Mouse (Mus musculus) lung, adult 2 months (tissue): ENCODE data around the gene Zmiz2.

Experiments used
- CTCF ChIP-seq: fragments of 200-500 bp; IDR thresholded peaks from 2 replicates; pipeline ENCODE4 v1.5.1; 2011; ENCODE audit warnings: mild to moderate bottlenecking, low read length, control low read depth; ENCODE audit not compliant: insufficient read depth
- POLR2A ChIP-seq: fragments of 200-500 bp; IDR thresholded peaks from 2 replicates; pipeline ENCODE4 v1.6.1; 2011; ENCODE audit warnings: low read depth, mild to moderate bottlenecking, control low read depth, low read length, borderline replicate concordance; ENCODE audit errors: extremely low read depth

- TF ChIP-seq POLR2A (no peak), CTCF (no peak)
These were observed 16.8 kb downstream of the Zmiz2 start for GRCm38 (mm10) chr11:6405591-6406081.
